Mouse (Mus musculus) lung, postnatal 0 days (tissue): ENCODE results near the gene Tbc1d9. TPM values are rescaled to one million over a fixed set of nuclear protein-coding genes. Genes with fewer than 3 reads are reported as not detected.

Experiments
- ATAC-seq: fragments of 200-750 bp; cut with Nextera tagmentation; 2 replicates; pipeline ENCODE4 v1.8.0; 2017; ENCODE audit warnings: moderate library complexity
- DNase-seq: peaks from one replicate; pipeline ENCODE4 v3.0.0-alpha.2; 2016; ENCODE audit warnings: low spot score
- H3K27ac ChIP-seq: fragments of 300-500 bp; sonication (generic); 2 replicates; pipeline ENCODE4 v1.5.1; 2014; ENCODE audit warnings: antibody characterized with exemption, mild to moderate bottlenecking, low read length, mixed read lengths
- H3K27me3 ChIP-seq: fragments of 300-500 bp; sonication (generic); replicated peaks from 2 replicates; pipeline ENCODE4 v1.6.1; 2014; ENCODE audit warnings: low read length, mixed read lengths; ENCODE audit not compliant: insufficient read depth
- H3K36me3 ChIP-seq: fragments of 300-500 bp; sonication (generic); 2 replicates; pipeline ENCODE4 v1.6.1; 2014; ENCODE audit warnings: low read length, mixed read lengths; ENCODE audit not compliant: insufficient read depth
- H3K4me1 ChIP-seq: fragments of 300-500 bp; sonication (generic); 2 replicates; pipeline ENCODE4 v1.6.1; 2014; ENCODE audit warnings: antibody characterized with exemption, low read depth, low read length, mixed read lengths; ENCODE audit not compliant: insufficient read depth
- H3K4me2 ChIP-seq: fragments of 300-500 bp; sonication (generic); replicated peaks from 2 replicates; pipeline ENCODE4 v1.6.1; 2014; ENCODE audit warnings: low read depth, mild to moderate bottlenecking, low read length, moderate library complexity, mixed read lengths
- H3K4me3 ChIP-seq: fragments of 300-500 bp; sonication (generic); 2 replicates; pipeline ENCODE4 v1.5.1; 2014; ENCODE audit warnings: low read depth, low read length
- H3K9ac ChIP-seq: fragments of 300-500 bp; sonication (generic); replicated peaks from 2 replicates; pipeline ENCODE4 v1.6.1; 2014; ENCODE audit warnings: low read depth, mild to moderate bottlenecking
- H3K9me3 ChIP-seq: fragments of 300-500 bp; sonication (generic); 2 replicates; pipeline ENCODE4 v1.6.1; 2016; ENCODE audit warnings: low read length, mixed read lengths
- CTCF ChIP-seq: IDR thresholded peaks from 2 replicates; pipeline ENCODE4 v1.5.1; 2016; ENCODE audit warnings: antibody characterized with exemption, mild to moderate bottlenecking
- EP300 ChIP-seq: IDR thresholded peaks from 2 replicates; pipeline ENCODE4 v1.6.1; 2016; ENCODE audit warnings: antibody characterized with exemption, mild to moderate bottlenecking, control low read depth
- whole genome bisulfite sequencing: fragments of 180-500 bp; shearing (Covaris S2); extraction: QIAGEN DNeasy Blood & Tissue Kit; methylation state at CpG from one replicate; pipeline ENCODE4 v1.1.7; 2014; 5-methylcytosine and 5-hydroxymethylcytosine counted together
- polyA plus RNA-seq: library from polyadenylated mRNA; unstranded; fragments of >200 nt; fragmentation: Nextera tagmentation; extraction: Ambion mirVana; gene quantifications from 2 replicates; pipeline ENCODE4 v1.2.1, GENCODE M21; 2015

Tbc1d9 gene
- polyA plus RNA-seq, 1 experiment from 2014 or later: 1.8 TPM

GRCm38 (mm10) chr8:83260418-83261215, 95.5 kb downstream of the Tbc1d9 start:
- DNase-seq (peak; percentile 71), ATAC-seq (peak; percentile 87)
- H3K9me3 ChIP-seq: no peaks in the 10 kb centered on the region
- 70% methylated on average over 16 of the region's 16 CpGs for WGBS
- H3K27me3 ChIP-seq: no peaks in the 10 kb centered on the region
- H3K4me1 ChIP-seq: no peaks in the 10 kb centered on the region
- H3K9ac ChIP-seq: no peak overlapping the region
- H3K27ac ChIP-seq: no peak overlapping the region
- no peak overlapping the region for H3K4me3 ChIP-seq
- TF ChIP-seq EP300 (no peak), CTCF (peak; percentile 95)
- no peaks in the 10 kb centered on the region for H3K36me3 ChIP-seq
- no peak overlapping the region for H3K4me2 ChIP-seq

DNA sequence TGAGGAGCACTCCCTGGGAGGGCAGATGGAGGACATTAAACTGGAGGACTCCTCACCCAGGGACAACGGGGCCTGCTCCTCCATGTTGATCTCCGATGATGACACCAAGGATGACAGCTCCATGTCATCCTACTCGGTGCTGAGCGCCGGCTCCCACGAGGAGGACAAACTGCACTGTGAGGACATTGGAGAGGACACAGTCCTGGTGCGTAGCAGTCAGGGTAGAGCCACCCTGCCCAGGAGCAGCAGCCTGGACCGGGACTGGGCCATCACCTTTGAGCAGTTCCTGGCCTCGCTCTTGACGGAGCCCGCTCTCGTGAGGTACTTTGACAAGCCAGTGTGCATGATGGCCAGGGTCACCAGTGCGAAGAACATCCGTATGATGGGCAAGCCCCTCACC, 106.0 kb downstream of the Tbc1d9 start:
- Histone ChIP-seq H3K4me1 (no peaks in the 10 kb centered on the region), H3K27ac (no peak overlapping the region), H3K4me2 (no peak overlapping the region), H3K9me3 (no peaks in the 10 kb centered on the region), H3K27me3 (no peaks in the 10 kb centered on the region), H3K4me3 (no peak overlapping the region), H3K36me3 (no peaks in the 10 kb centered on the region), H3K9ac (no peak overlapping the region)
- WGBS: 93% methylated on average over 14 of the region's 14 CpGs
- ATAC-seq (no peak), DNase-seq (no peak)
- TF ChIP-seq CTCF (no peak), EP300 (no peak)

DNA sequence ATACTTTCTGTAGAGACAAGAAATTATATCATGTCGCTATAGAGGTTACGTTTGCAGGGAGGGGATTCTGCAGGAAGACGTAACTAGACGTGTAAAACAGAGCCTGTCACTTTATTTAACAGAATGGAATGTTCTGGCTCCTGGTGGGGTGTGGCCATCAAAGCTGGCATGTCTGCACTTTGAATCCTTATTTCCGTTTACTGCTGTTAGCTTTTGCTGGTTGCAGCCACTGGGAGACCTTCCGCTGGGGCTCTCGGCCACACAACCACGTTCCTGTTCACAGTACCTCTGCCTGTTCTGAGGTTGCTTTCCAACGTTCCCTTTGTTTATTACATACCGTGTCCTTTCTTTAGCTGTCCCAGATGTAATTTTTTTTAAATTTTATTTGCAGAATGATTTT, 107.3 kb downstream of the Tbc1d9 start:
- Histone ChIP-seq H3K4me2 (no peak overlapping the region; the same call in 1 of the 2 replicates), H3K4me3 (no peak overlapping the region), H3K9me3 (no peaks in the 10 kb centered on the region), H3K4me1 (no peaks in the 10 kb centered on the region), H3K36me3 (no peaks in the 10 kb centered on the region), H3K9ac (no peak overlapping the region), H3K27me3 (no peaks in the 10 kb centered on the region), H3K27ac (no peak overlapping the region)
- WGBS: 56% methylated on average over 10 of the region's 10 CpGs
- ATAC-seq (peak; percentile 40; the same call in 1 of the 2 replicates), DNase-seq (peak; percentile 49)
- no peak for TF ChIP-seq CTCF
- TF ChIP-seq EP300: no peak

- 36% methylated on average over 11 of the region's 11 CpGs for WGBS
- H3K9me3 ChIP-seq: no peaks in the 10 kb centered on the region
- H3K9ac ChIP-seq: no peak overlapping the region
- no peak for TF ChIP-seq EP300
- no peak for TF ChIP-seq CTCF
- no peaks in the 10 kb centered on the region for H3K4me1 ChIP-seq
- no peaks in the 10 kb centered on the region for H3K27me3 ChIP-seq
- no peak overlapping the region for H3K27ac ChIP-seq
- no peak overlapping the region for H3K4me2 ChIP-seq
- DNase-seq: no peak
- H3K4me3 ChIP-seq: no peak overlapping the region
- H3K36me3 ChIP-seq: no peaks in the 10 kb centered on the region
- no peak; the same call in 1 of the 2 replicates for ATAC-seq
These were observed 109.3 kb downstream of the Tbc1d9 start for GRCm38 (mm10) chr8:83274470-83274869.

DNA sequence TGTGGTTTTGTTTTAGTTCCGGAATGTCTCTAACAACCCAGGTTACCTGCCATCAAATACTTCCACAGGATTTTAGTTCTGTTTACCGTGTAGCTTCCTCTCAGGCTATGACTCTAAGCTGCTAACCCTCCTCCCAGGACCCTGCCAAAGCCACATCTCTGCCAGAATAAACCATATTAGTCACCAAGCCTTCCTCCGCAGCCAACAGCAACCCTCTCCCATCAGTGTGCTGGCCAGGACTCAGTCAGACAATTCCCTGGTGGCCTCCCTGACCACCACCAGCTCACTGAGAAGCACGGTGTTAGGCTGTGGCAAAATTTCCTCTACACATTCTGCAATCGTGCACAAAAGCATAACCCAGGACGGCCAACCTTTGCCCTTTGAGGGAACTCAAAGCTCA, 113.3 kb downstream of the Tbc1d9 start:
- H3K27ac ChIP-seq: no peak overlapping the region
- 75% methylated on average over 6 of the region's 6 CpGs for WGBS
- no peak for DNase-seq
- no peaks in the 10 kb centered on the region for H3K27me3 ChIP-seq
- TF ChIP-seq EP300 (no peak), CTCF (no peak)
- H3K9ac ChIP-seq: no peak overlapping the region
- no peaks in the 10 kb centered on the region for H3K4me1 ChIP-seq
- H3K4me3 ChIP-seq: no peak overlapping the region
- no peak overlapping the region for H3K4me2 ChIP-seq
- ATAC-seq: no peak
- H3K9me3 ChIP-seq: no peaks in the 10 kb centered on the region
- no peaks in the 10 kb centered on the region for H3K36me3 ChIP-seq

DNA sequence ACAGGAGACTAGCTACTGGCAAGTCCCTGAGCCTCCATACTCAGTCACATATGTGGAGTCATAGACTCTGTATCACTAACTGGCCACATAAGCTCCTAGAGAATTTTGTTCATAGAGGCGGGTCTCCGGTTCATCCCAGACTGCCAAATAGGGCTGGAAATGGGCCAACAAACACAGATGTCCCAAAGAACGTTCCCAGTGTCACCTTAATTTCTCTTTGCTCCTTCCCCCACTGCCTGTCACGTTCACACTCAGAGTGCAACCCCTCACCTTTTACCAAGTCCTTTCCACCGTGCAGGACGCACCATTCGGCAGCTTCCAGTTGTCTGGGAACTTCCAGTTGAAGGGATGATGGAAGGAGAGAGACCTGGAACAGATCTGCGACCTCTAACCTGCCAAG, 120.2 kb downstream of the Tbc1d9 start:
- ATAC-seq (no peak), DNase-seq (no peak)
- no peak overlapping the region for H3K4me3 ChIP-seq
- WGBS: 61% methylated on average over 8 of the region's 8 CpGs
- H3K27me3 ChIP-seq: 0 out of 2 replicates have a peak, but pooled peaks cover 13% of the 10 kb centered on the region
- no peak overlapping the region for H3K9ac ChIP-seq
- no peaks in the 10 kb centered on the region for H3K4me1 ChIP-seq
- no peak for TF ChIP-seq EP300
- no peak for TF ChIP-seq CTCF
- no peak overlapping the region for H3K27ac ChIP-seq
- no peaks in the 10 kb centered on the region for H3K9me3 ChIP-seq
- H3K36me3 ChIP-seq: no peaks in the 10 kb centered on the region
- no peak overlapping the region for H3K4me2 ChIP-seq
